Mouse (Mus musculus): ENCODE results near the gene Med13l. TPM values are rescaled to one million over a fixed set of nuclear protein-coding genes. Genes with fewer than 3 reads are reported as not detected.
"Not testable (repeated sequence)": the region's sequence is repeated elsewhere in the genome, so short reads cannot be mapped to it uniquely, and the experiment has no call there.

Gene Med13l
- polyA plus RNA-seq, 1 experiment from 2014 or later: 20.5 TPM

- Histone ChIP-seq H3K27ac (replicated peaks; ENCODE audit: low read depth, low read length) (no peak overlapping the region), H3K4me3 (replicated peaks; ENCODE audit: low read depth, low read length) (no peak overlapping the region), H3K4me2 (ENCODE audit: low read length) (no peak overlapping the region), H3K4me1 (ENCODE audit: control insufficient read depth, insufficient read depth, low read length) (peaks cover 15% of the 10 kb centered on the region), H3K9ac (replicated peaks; ENCODE audit: low read length) (no peak overlapping the region), H3K36me3 (ENCODE audit: control insufficient read depth, insufficient read depth, low read length) (no peaks in the 10 kb centered on the region), H3K9me3 (ENCODE audit: control insufficient read depth, low read length) (no peaks in the 10 kb centered on the region), H3K27me3 (ENCODE audit: control insufficient read depth, insufficient read depth, low read length) (no peaks in the 10 kb centered on the region)
- 29% methylated on average over 6 of the region's 6 CpGs for WGBS
- no peak for ATAC-seq (ENCODE audit: low FRiP score, low TSS enrichment)
- DNase-seq: no peak
These were observed 86.9 kb downstream of the Med13l start for GRCm38 (mm10) chr5:118647384-118647783.

DNA sequence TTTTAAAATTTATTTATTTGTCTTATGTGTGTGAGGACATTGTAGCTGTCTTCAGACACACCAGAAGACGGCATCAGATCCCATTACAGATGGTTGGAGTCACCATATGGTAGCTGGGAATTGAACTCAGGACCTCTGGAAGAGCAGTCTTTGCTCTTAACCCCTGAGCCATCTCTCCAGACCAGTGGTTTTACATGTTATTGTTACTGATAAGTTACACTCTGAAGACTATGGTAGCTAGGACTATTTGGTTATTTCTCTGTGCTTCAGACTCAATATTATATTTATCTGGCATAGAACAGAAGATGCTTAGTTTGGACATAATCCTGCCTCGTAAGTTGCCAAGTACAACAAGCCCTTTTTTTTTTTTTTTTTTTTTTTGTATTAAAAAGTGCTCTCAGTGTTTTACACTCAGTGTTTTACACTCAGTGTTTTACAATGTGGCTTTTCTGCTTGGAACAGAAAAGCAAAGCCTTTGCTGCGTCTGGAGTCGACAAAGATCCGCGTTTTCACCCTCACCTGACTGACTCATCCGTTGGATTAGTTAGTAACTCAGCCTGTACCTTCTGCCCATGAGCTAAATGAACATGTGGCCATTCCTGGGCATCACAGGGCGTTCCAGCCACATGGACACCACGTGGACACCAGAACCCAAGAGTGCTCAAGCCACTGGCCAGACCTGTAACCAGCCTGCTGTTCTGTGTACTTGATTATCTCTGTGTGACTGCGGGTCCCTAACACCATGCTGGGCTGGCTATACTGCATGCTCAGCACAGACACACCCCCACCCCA lies 88.9 kb downstream of the Med13l start:
- Histone ChIP-seq H3K4me2 (ENCODE audit: low read length) (no peak overlapping the region), H3K36me3 (ENCODE audit: control insufficient read depth, insufficient read depth, low read length) (no peaks in the 10 kb centered on the region), H3K4me1 (ENCODE audit: control insufficient read depth, insufficient read depth, low read length) (peaks cover 16% of the 10 kb centered on the region), H3K4me3 (replicated peaks; ENCODE audit: low read depth, low read length) (no peak overlapping the region), H3K9ac (replicated peaks; ENCODE audit: low read length) (no peak overlapping the region), H3K9me3 (ENCODE audit: control insufficient read depth, low read length) (no peaks in the 10 kb centered on the region), H3K27ac (replicated peaks; ENCODE audit: low read depth, low read length) (no peak overlapping the region), H3K27me3 (ENCODE audit: control insufficient read depth, insufficient read depth, low read length) (no peaks in the 10 kb centered on the region)
- WGBS: 93% methylated on average over 10 of the region's 10 CpGs
- no peak for ATAC-seq (ENCODE audit: low FRiP score, low TSS enrichment)
- no peak for DNase-seq

- peaks cover 20% of the 10 kb centered on the region for H3K4me1 ChIP-seq (ENCODE audit: control insufficient read depth, insufficient read depth, low read length)
- no peaks in the 10 kb centered on the region for H3K36me3 ChIP-seq (ENCODE audit: control insufficient read depth, insufficient read depth, low read length)
- no peak overlapping the region for H3K9ac ChIP-seq (replicated peaks; ENCODE audit: low read length)
- DNase-seq: no peak
- H3K9me3 ChIP-seq (ENCODE audit: control insufficient read depth, low read length): no peaks in the 10 kb centered on the region
- H3K27ac ChIP-seq (replicated peaks; ENCODE audit: low read depth, low read length): no peak overlapping the region
- 92% methylated on average over 4 of the region's 4 CpGs for WGBS
- ATAC-seq (ENCODE audit: low FRiP score, low TSS enrichment): no peak
- no peaks in the 10 kb centered on the region for H3K27me3 ChIP-seq (ENCODE audit: control insufficient read depth, insufficient read depth, low read length)
- no peak overlapping the region for H3K4me2 ChIP-seq (ENCODE audit: low read length)
- H3K4me3 ChIP-seq (replicated peaks; ENCODE audit: low read depth, low read length): no peak overlapping the region
These were observed 89.6 kb downstream of the Med13l start for GRCm38 (mm10) chr5:118650007-118650548.

DNA sequence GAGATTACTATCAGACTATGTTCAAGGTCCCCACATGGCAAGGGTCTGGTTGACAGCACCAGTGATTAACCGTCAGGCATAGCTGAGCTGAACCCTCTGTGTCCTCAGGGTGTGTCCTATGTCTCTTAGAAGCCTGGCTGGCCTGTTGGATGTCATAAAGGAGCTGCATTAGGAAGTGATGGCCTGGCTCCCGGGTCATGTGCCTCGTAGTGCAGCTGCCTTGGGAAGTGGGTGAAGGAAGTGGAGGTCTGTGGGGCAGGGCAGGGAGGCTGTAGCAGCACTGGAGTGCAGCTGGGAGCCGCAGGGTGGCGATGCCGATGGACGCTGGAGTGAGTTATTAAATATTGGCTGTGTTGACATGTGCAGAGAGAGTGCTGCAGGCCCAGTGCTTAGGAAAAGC lies 90.3 kb downstream of the Med13l start:
- no peak overlapping the region for H3K27ac ChIP-seq (replicated peaks; ENCODE audit: low read depth, low read length)
- no peaks in the 10 kb centered on the region for H3K27me3 ChIP-seq (ENCODE audit: control insufficient read depth, insufficient read depth, low read length)
- WGBS: 83% methylated on average over 7 of the region's 7 CpGs
- H3K36me3 ChIP-seq (ENCODE audit: control insufficient read depth, insufficient read depth, low read length): no peaks in the 10 kb centered on the region
- peaks cover 20% of the 10 kb centered on the region for H3K4me1 ChIP-seq (ENCODE audit: control insufficient read depth, insufficient read depth, low read length)
- no peak overlapping the region for H3K4me2 ChIP-seq (ENCODE audit: low read length)
- no peaks in the 10 kb centered on the region for H3K9me3 ChIP-seq (ENCODE audit: control insufficient read depth, low read length)
- DNase-seq: no peak
- H3K9ac ChIP-seq (replicated peaks; ENCODE audit: low read length): no peak overlapping the region
- H3K4me3 ChIP-seq (replicated peaks; ENCODE audit: low read depth, low read length): no peak overlapping the region
- no peak for ATAC-seq (ENCODE audit: low FRiP score, low TSS enrichment)

DNA sequence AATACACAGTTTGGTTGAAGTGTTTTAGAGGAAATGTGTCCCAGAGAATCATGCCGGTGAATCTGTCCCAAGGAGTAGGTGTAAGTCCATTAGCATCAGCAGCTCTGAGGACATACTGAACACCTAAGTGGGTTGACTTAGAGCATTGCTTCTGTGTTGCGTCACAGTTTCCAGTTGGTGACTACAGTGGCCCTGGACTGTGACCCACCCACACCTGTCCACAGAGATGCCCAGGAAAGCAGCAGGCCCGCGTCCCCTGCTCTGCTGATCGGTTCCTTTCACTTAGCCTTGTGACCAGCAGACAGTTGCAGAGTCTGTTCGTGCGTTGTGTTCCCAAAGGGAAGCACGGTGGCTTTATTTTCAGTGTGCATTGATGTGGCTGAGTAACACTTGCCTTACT lies 92.1 kb downstream of the Med13l start:
- Histone ChIP-seq H3K4me1 (ENCODE audit: control insufficient read depth, insufficient read depth, low read length) (peaks cover 10% of the 10 kb centered on the region), H3K4me3 (replicated peaks; ENCODE audit: low read depth, low read length) (no peak overlapping the region)
- 90% methylated on average over 8 of the region's 8 CpGs for WGBS

GRCm38 (mm10) chr5:118653119-118653518 lies 92.6 kb downstream of the Med13l start:
- H3K4me1 ChIP-seq (ENCODE audit: control insufficient read depth, insufficient read depth, low read length); H3K27me3 ChIP-seq (ENCODE audit: control insufficient read depth, insufficient read depth, low read length); H3K27ac ChIP-seq (replicated peaks; ENCODE audit: low read depth, low read length); DNase-seq; H3K4me3 ChIP-seq (replicated peaks; ENCODE audit: low read depth, low read length); H3K9me3 ChIP-seq (ENCODE audit: control insufficient read depth, low read length); H3K4me2 ChIP-seq (ENCODE audit: low read length); H3K36me3 ChIP-seq (ENCODE audit: control insufficient read depth, insufficient read depth, low read length); ATAC-seq (ENCODE audit: low FRiP score, low TSS enrichment); H3K9ac ChIP-seq (replicated peaks; ENCODE audit: low read length): not testable (repeated sequence)
- WGBS: 94% methylated on average over 4 of the region's 5 CpGs

More for the DNA sequence above, 92.1 kb downstream of the Med13l start:
- Histone ChIP-seq H3K4me2 (ENCODE audit: low read length) (no peak overlapping the region), H3K36me3 (ENCODE audit: control insufficient read depth, insufficient read depth, low read length) (no peaks in the 10 kb centered on the region), H3K9me3 (ENCODE audit: control insufficient read depth, low read length) (no peaks in the 10 kb centered on the region), H3K9ac (replicated peaks; ENCODE audit: low read length) (no peak overlapping the region), H3K27ac (replicated peaks; ENCODE audit: low read depth, low read length) (no peak overlapping the region), H3K27me3 (ENCODE audit: control insufficient read depth, insufficient read depth, low read length) (no peaks in the 10 kb centered on the region)
- ATAC-seq (ENCODE audit: low FRiP score, low TSS enrichment) (no peak), DNase-seq (no peak)

DNA sequence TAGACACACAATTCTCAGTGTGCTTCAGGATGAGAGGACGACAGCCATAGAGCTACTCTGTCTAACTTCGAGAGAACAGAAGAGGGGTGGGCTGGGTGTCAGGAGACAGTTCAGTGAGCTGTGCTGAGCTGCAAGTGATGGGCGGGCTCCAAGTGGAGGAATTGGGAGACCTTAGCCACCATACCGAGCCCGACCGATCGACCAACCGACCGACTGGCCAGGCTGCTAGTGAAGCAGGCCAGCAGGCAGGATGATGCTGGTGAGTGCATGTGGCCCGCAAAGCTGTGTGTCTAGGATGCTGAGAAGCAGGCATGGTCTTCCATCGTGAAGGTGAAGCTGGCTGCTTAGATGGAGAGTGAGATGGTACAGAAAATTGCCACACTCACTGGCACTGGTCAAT lies 94.1 kb downstream of the Med13l start:
- Histone ChIP-seq H3K9ac (replicated peaks; ENCODE audit: low read length) (no peak overlapping the region; the same call in 1 of the 2 replicates), H3K4me2 (ENCODE audit: low read length) (no peak overlapping the region), H3K27me3 (ENCODE audit: control insufficient read depth, insufficient read depth, low read length) (no peaks in the 10 kb centered on the region), H3K27ac (replicated peaks; ENCODE audit: low read depth, low read length) (0 out of 2 replicates have a peak overlapping the region, but pooled peaks have one; percentile 13), H3K9me3 (ENCODE audit: control insufficient read depth, low read length) (no peaks in the 10 kb centered on the region), H3K4me3 (replicated peaks; ENCODE audit: low read depth, low read length) (no peak overlapping the region), H3K4me1 (ENCODE audit: control insufficient read depth, insufficient read depth, low read length) (0 out of 2 replicates have a peak, but pooled peaks cover 5% of the 10 kb centered on the region), H3K36me3 (ENCODE audit: control insufficient read depth, insufficient read depth, low read length) (no peaks in the 10 kb centered on the region)
- ATAC-seq (ENCODE audit: low FRiP score, low TSS enrichment) (no peak), DNase-seq (no peak)
- 68% methylated on average over 11 of the region's 11 CpGs for WGBS

GRCm38 (mm10) chr5:118655025-118655424 lies 94.5 kb downstream of the Med13l start:
- Histone ChIP-seq H3K27me3 (ENCODE audit: control insufficient read depth, insufficient read depth, low read length) (no peaks in the 10 kb centered on the region), H3K27ac (replicated peaks; ENCODE audit: low read depth, low read length) (no peak overlapping the region), H3K4me2 (ENCODE audit: low read length) (no peak overlapping the region), H3K4me1 (ENCODE audit: control insufficient read depth, insufficient read depth, low read length) (0 out of 2 replicates have a peak, but pooled peaks cover 5% of the 10 kb centered on the region), H3K9me3 (ENCODE audit: control insufficient read depth, low read length) (no peaks in the 10 kb centered on the region), H3K9ac (replicated peaks; ENCODE audit: low read length) (no peak overlapping the region; the same call in 1 of the 2 replicates), H3K4me3 (replicated peaks; ENCODE audit: low read depth, low read length) (no peak overlapping the region), H3K36me3 (ENCODE audit: control insufficient read depth, insufficient read depth, low read length) (no peaks in the 10 kb centered on the region)
- 51% methylated on average over 2 of the region's 2 CpGs for WGBS
- peak; percentile 69; the same call in 1 of the 2 replicates for ATAC-seq (ENCODE audit: low FRiP score, low TSS enrichment)
- peak; percentile 80 for DNase-seq

DNA sequence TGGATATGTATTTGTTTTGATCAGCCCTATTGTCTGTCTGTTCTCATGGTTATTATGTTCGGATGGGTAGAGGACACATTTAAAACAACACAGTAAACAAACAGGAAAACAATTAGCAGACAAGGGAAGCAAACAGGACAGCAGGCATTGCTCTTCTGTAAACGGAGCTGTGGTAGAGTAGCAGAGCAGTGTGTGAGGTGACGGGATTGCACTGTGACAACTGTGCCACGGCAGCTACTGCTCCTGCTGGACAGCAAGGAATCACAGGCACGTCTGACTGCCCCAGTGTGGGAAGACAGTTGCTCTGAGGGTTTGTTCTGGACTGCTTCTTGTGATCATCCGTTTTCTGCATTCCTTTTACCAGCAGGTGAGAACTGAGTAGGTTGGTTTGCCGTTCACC lies 94.9 kb downstream of the Med13l start:
- H3K36me3 ChIP-seq (ENCODE audit: control insufficient read depth, insufficient read depth, low read length): no peaks in the 10 kb centered on the region
- H3K4me2 ChIP-seq (ENCODE audit: low read length): no peak overlapping the region
- 69% methylated on average over 7 of the region's 7 CpGs for WGBS
- no peaks in the 10 kb centered on the region for H3K9me3 ChIP-seq (ENCODE audit: control insufficient read depth, low read length)
- 0 out of 2 replicates have a peak overlapping the region, but pooled peaks have one; percentile 13 for H3K27ac ChIP-seq (replicated peaks; ENCODE audit: low read depth, low read length)
- DNase-seq (no peak), ATAC-seq (ENCODE audit: low FRiP score, low TSS enrichment) (no peak)
- no peak overlapping the region for H3K9ac ChIP-seq (replicated peaks; ENCODE audit: low read length)
- no peaks in the 10 kb centered on the region for H3K27me3 ChIP-seq (ENCODE audit: control insufficient read depth, insufficient read depth, low read length)
- no peak overlapping the region for H3K4me3 ChIP-seq (replicated peaks; ENCODE audit: low read depth, low read length)
- 0 out of 2 replicates have a peak, but pooled peaks cover 5% of the 10 kb centered on the region for H3K4me1 ChIP-seq (ENCODE audit: control insufficient read depth, insufficient read depth, low read length)

Measured in midbrain, embryonic 14.5 days (tissue).